Mouse (Mus musculus) brain, embryonic 18.5 days (tissue): ENCODE data around the gene Pkd1l1.

Source experiments
- DNase-seq: peaks from one replicate; pipeline ENCODE4 v3.0.0-alpha.2; 2012; ENCODE audit warnings: low read depth, low spot score

The Pkd1l1 gene

GRCm38 (mm10) chr11:8942446-8942845, 30.6 kb downstream of the Pkd1l1 start:
- DNase-seq, result no peak

GRCm38 (mm10) chr11:8936431-8937110, 36.5 kb downstream of the Pkd1l1 start:
- DNase-seq, result no peak

- peak; percentile 18 for DNase-seq
These were observed 56.9 kb downstream of the Pkd1l1 start for GRCm38 (mm10) chr11:8916081-8916671.

- DNase-seq, result no peak
These were observed 90.3 kb downstream of the Pkd1l1 start for GRCm38 (mm10) chr11:8882793-8883192.

- no peak for DNase-seq
These were observed 91.5 kb downstream of the Pkd1l1 start for GRCm38 (mm10) chr11:8881521-8881920.

- DNase-seq, result no peak
These were observed 103.0 kb downstream of the Pkd1l1 start for GRCm38 (mm10) chr11:8870115-8870514.

GRCm38 (mm10) chr11:8866021-8866420, 107.0 kb downstream of the Pkd1l1 start:
- DNase-seq, result no peak

- DNase-seq, result peak; percentile 64
These were observed 109.0 kb downstream of the Pkd1l1 start for GRCm38 (mm10) chr11:8863955-8864675.

GRCm38 (mm10) chr11:8862426-8862825, 110.6 kb downstream of the Pkd1l1 start:
- no peak for DNase-seq

- no peak for DNase-seq
These were observed 111.1 kb downstream of the Pkd1l1 start for GRCm38 (mm10) chr11:8861978-8862377.

GRCm38 (mm10) chr11:8860878-8861277, 112.2 kb downstream of the Pkd1l1 start:
- DNase-seq, result no peak

- DNase-seq, result peak; percentile 14
These were observed 113.2 kb downstream of the Pkd1l1 start for GRCm38 (mm10) chr11:8859868-8860267.

- DNase-seq, result no peak
These were observed 114.0 kb downstream of the Pkd1l1 start for GRCm38 (mm10) chr11:8859041-8859440.

GRCm38 (mm10) chr11:8856125-8856524, 116.9 kb downstream of the Pkd1l1 start:
- DNase-seq, result no peak

GRCm38 (mm10) chr11:8848049-8848448, 125.0 kb downstream of the Pkd1l1 start:
- DNase-seq, result no peak

GRCm38 (mm10) chr11:8847627-8848026, 125.4 kb downstream of the Pkd1l1 start:
- DNase-seq, result no peak

GRCm38 (mm10) chr11:8836176-8836575, 136.9 kb downstream of the Pkd1l1 start:
- no peak for DNase-seq

GRCm38 (mm10) chr11:8834121-8834520, 138.9 kb downstream of the Pkd1l1 start:
- no peak for DNase-seq

- no peak for DNase-seq
These were observed 142.5 kb downstream of the Pkd1l1 start for GRCm38 (mm10) chr11:8830551-8830950.

GRCm38 (mm10) chr11:8829561-8829960, 143.5 kb downstream of the Pkd1l1 start:
- DNase-seq, result no peak

- DNase-seq, result no peak
These were observed 144.1 kb downstream of the Pkd1l1 start for GRCm38 (mm10) chr11:8828836-8829526.

- no peak for DNase-seq
These were observed 146.5 kb downstream of the Pkd1l1 start for GRCm38 (mm10) chr11:8826609-8827008.
